Mouse (Mus musculus) neural tube, embryonic 11.5 days (tissue): ENCODE results near the gene Ptch2. TPM values are rescaled to one million over a fixed set of nuclear protein-coding genes. Genes with fewer than 3 reads are reported as not detected.
A peak's percentile ranks its signal among the peaks of the same experiment; 100 is the strongest.

Source experiments
- ATAC-seq: fragments of 200-750 bp; cut with Nextera tagmentation; 2 replicates; pipeline ENCODE4 v1.8.0; 2017; ENCODE audit warnings: moderate number of reproducible peaks, mild to moderate bottlenecking, moderate TSS enrichment, moderate library complexity; ENCODE audit not compliant: insufficient read depth, low FRiP score, low TSS enrichment
- DNase-seq: peaks from one replicate; pipeline ENCODE4 v3.0.0-alpha.2; 2015; ENCODE audit warnings: low spot score
- H3K27ac ChIP-seq: fragments of 300-500 bp; sonication (generic); 2 replicates; pipeline ENCODE4 v1.5.1; 2014; ENCODE audit warnings: low read depth, mild to moderate bottlenecking, low read length
- H3K27me3 ChIP-seq: fragments of 300-500 bp; sonication (generic); 2 replicates; pipeline ENCODE4 v1.6.1; 2014; ENCODE audit warnings: mild to moderate bottlenecking, low read length, mixed read lengths; ENCODE audit not compliant: control insufficient read depth, insufficient read depth
- H3K36me3 ChIP-seq: fragments of 300-500 bp; sonication (generic); 2 replicates; pipeline ENCODE4 v1.6.1; 2014; ENCODE audit warnings: mild to moderate bottlenecking, low read length, moderate library complexity, mixed read lengths; ENCODE audit not compliant: control insufficient read depth, insufficient read depth
- H3K4me1 ChIP-seq: fragments of 300-500 bp; sonication (generic); 2 replicates; pipeline ENCODE4 v1.6.1; 2014; ENCODE audit warnings: low read length, mixed read lengths; ENCODE audit not compliant: control insufficient read depth, insufficient read depth
- H3K4me2 ChIP-seq: fragments of 300-500 bp; sonication (generic); 2 replicates; pipeline ENCODE4 v1.6.1; 2014; ENCODE audit warnings: low read depth, mild to moderate bottlenecking, moderate library complexity
- H3K4me3 ChIP-seq: fragments of 300-500 bp; sonication (generic); 2 replicates; pipeline ENCODE4 v1.5.1; 2014; ENCODE audit warnings: low read depth, low read length
- H3K9ac ChIP-seq: fragments of 300-500 bp; sonication (generic); 2 replicates; pipeline ENCODE4 v1.6.1; 2014; ENCODE audit warnings: mild to moderate bottlenecking, low read length
- H3K9me3 ChIP-seq: fragments of 300-500 bp; sonication (generic); 2 replicates; pipeline ENCODE4 v1.6.1; 2016; ENCODE audit warnings: low read length; ENCODE audit not compliant: control insufficient read depth
- WGBS: fragments of 180-500 bp; shearing (Covaris S2); extraction: QIAGEN DNeasy Blood & Tissue Kit; methylation state at CpG from one replicate; pipeline ENCODE4 v1.1.7; 2014; 5-methylcytosine and 5-hydroxymethylcytosine counted together
- polyA plus RNA-seq: library from polyadenylated mRNA; unstranded; fragments of >200 nt; fragmentation: Nextera tagmentation; extraction: Ambion mirVana; gene quantifications from 2 replicates; pipeline ENCODE4 v1.2.1, GENCODE M21; 2014

Gene Ptch2
- polyA plus RNA-seq, 1 experiment from 2014 or later, result 3.9 TPM

- Histone ChIP-seq H3K27ac (peak within 1 kb of the TSS; percentile 72), H3K27me3 (no peaks in the 10 kb centered on the region), H3K4me2 (no peak within 1 kb of the TSS), H3K4me1 (peaks cover 33% of the 10 kb centered on the region), H3K4me3 (no peak within 1 kb of the TSS), H3K9ac (peak within 1 kb of the TSS; percentile 56), H3K36me3 (peaks cover 3% of the 10 kb centered on the region), H3K9me3 (no peaks in the 10 kb centered on the region)
- DNase-seq (no peak), ATAC-seq (no peak)
- WGBS, result 88% methylated on average over 9 of the region's 9 CpGs
Observed at GRCm38 (mm10) chr4:117126675-117127290, 30.9 kb downstream of the Ptch2 start, which contains the start of gene Tctex1d4. Gene Tctex1d4, plus strand, starts transcription at chr4:117126794.

GRCm38 (mm10) chr4:117127991-117128686 is 32.3 kb downstream of the Ptch2 start:
- H3K27ac ChIP-seq, result no peak overlapping the region
- DNase-seq, result no peak
- H3K27me3 ChIP-seq, result no peaks in the 10 kb centered on the region
- ATAC-seq, result no peak
- H3K9me3 ChIP-seq, result no peaks in the 10 kb centered on the region
- H3K4me3 ChIP-seq, result no peak overlapping the region
- peaks cover 41% of the 10 kb centered on the region for H3K4me1 ChIP-seq
- no peak overlapping the region for H3K4me2 ChIP-seq
- H3K9ac ChIP-seq, result no peak overlapping the region
- peaks cover 3% of the 10 kb centered on the region for H3K36me3 ChIP-seq
- 89% methylated on average over 33 of the region's 33 CpGs for WGBS

- H3K27me3 ChIP-seq, result no peaks in the 10 kb centered on the region
- peak overlapping the region; percentile 72 for H3K27ac ChIP-seq
- H3K9ac ChIP-seq, result no peak overlapping the region
- H3K4me1 ChIP-seq, result peaks cover 31% of the 10 kb centered on the region
- peak overlapping the region; percentile 81; the same call in 1 of the 2 replicates for H3K4me2 ChIP-seq
- WGBS, result 51% methylated on average over 6 of the region's 6 CpGs
- peaks cover 3% of the 10 kb centered on the region for H3K36me3 ChIP-seq
- peak; percentile 57 for DNase-seq
- H3K9me3 ChIP-seq, result no peaks in the 10 kb centered on the region
- no peak for ATAC-seq
- no peak overlapping the region for H3K4me3 ChIP-seq
Observed at GRCm38 (mm10) chr4:117130790-117131189, 34.9 kb downstream of the Ptch2 start.

- DNase-seq (no peak), ATAC-seq (no peak)
- peak overlapping the region; percentile 78 for H3K4me3 ChIP-seq
- H3K4me1 ChIP-seq, result peaks cover 29% of the 10 kb centered on the region
- H3K9me3 ChIP-seq, result no peaks in the 10 kb centered on the region
- H3K4me2 ChIP-seq, result peak overlapping the region; percentile 81
- 61% methylated on average over 6 of the region's 6 CpGs for WGBS
- peaks cover 3% of the 10 kb centered on the region for H3K36me3 ChIP-seq
- peak overlapping the region; percentile 72 for H3K27ac ChIP-seq
- H3K9ac ChIP-seq, result peak overlapping the region; percentile 26; the same call in 1 of the 2 replicates
- H3K27me3 ChIP-seq, result no peaks in the 10 kb centered on the region
Observed at GRCm38 (mm10) chr4:117131198-117131597, 35.3 kb downstream of the Ptch2 start.

- peak; percentile 79 for DNase-seq
- Histone ChIP-seq H3K27me3 (no peaks in the 10 kb centered on the region), H3K4me2 (peak overlapping the region; percentile 81), H3K27ac (peak overlapping the region; percentile 72), H3K4me1 (peaks cover 29% of the 10 kb centered on the region), H3K4me3 (peak overlapping the region; percentile 78), H3K36me3 (peaks cover 3% of the 10 kb centered on the region), H3K9me3 (no peaks in the 10 kb centered on the region), H3K9ac (peak overlapping the region; percentile 76)
- ATAC-seq, result peak; percentile 68
- 4% methylated on average over 7 of the region's 7 CpGs for WGBS
Observed at GRCm38 (mm10) chr4:117131890-117132793, 36.3 kb downstream of the Ptch2 start.

GRCm38 (mm10) chr4:117132794-117133143 is 36.9 kb downstream of the Ptch2 start:
- WGBS, result 6% methylated on average over 11 of the region's 11 CpGs
- DNase-seq (peak; percentile 23), ATAC-seq (no peak)
- Histone ChIP-seq H3K9me3 (no peaks in the 10 kb centered on the region), H3K4me2 (peak overlapping the region; percentile 81), H3K4me3 (peak overlapping the region; percentile 78), H3K27me3 (no peaks in the 10 kb centered on the region), H3K27ac (0 out of 2 replicates have a peak overlapping the region, but pooled peaks have one; percentile 72), H3K9ac (peak overlapping the region; percentile 76), H3K4me1 (peaks cover 29% of the 10 kb centered on the region), H3K36me3 (peaks cover 3% of the 10 kb centered on the region)

- WGBS, result under 1% methylated on average over 39 of the region's 42 CpGs
- Histone ChIP-seq H3K4me2 (peak overlapping the region; percentile 81), H3K27me3 (no peaks in the 10 kb centered on the region), H3K27ac (peak overlapping the region; percentile 60; the same call in 1 of the 2 replicates), H3K4me3 (peak overlapping the region; percentile 78), H3K9ac (peak overlapping the region; percentile 76), H3K4me1 (peaks cover 29% of the 10 kb centered on the region), H3K36me3 (peaks cover 3% of the 10 kb centered on the region), H3K9me3 (no peaks in the 10 kb centered on the region)
- DNase-seq (peak; percentile 53), ATAC-seq (peak; percentile 17; the same call in 1 of the 2 replicates)
Observed at GRCm38 (mm10) chr4:117133366-117133796, 37.5 kb downstream of the Ptch2 start.

GRCm38 (mm10) chr4:117133817-117134600 is 38.1 kb downstream of the Ptch2 start, which contains the start of gene Plk3:
Gene Plk3, minus strand, starts transcription at chr4:117133963.
- WGBS, result 2% methylated on average over 47 of the region's 48 CpGs
- Histone ChIP-seq H3K4me3 (peak within 1 kb of the TSS; percentile 78), H3K9ac (peak within 1 kb of the TSS; percentile 76), H3K27ac (peak within 1 kb of the TSS; percentile 72; the same call in 1 of the 2 replicates), H3K4me2 (peak within 1 kb of the TSS; percentile 81), H3K36me3 (peaks cover 3% of the 10 kb centered on the region; the same call in 1 of the 2 replicates), H3K27me3 (no peaks in the 10 kb centered on the region), H3K9me3 (no peaks in the 10 kb centered on the region), H3K4me1 (peaks cover 26% of the 10 kb centered on the region)
- peak; percentile 76 for ATAC-seq
- peak; percentile 97 for DNase-seq
